Mouse (Mus musculus): ENCODE measurements around the gene Shisal2b. TPM values are rescaled to one million over a fixed set of nuclear protein-coding genes. Genes with fewer than 3 reads are reported as not detected.

Shisal2b gene
- polyA plus RNA-seq, 2 experiments: not detected

DNA sequence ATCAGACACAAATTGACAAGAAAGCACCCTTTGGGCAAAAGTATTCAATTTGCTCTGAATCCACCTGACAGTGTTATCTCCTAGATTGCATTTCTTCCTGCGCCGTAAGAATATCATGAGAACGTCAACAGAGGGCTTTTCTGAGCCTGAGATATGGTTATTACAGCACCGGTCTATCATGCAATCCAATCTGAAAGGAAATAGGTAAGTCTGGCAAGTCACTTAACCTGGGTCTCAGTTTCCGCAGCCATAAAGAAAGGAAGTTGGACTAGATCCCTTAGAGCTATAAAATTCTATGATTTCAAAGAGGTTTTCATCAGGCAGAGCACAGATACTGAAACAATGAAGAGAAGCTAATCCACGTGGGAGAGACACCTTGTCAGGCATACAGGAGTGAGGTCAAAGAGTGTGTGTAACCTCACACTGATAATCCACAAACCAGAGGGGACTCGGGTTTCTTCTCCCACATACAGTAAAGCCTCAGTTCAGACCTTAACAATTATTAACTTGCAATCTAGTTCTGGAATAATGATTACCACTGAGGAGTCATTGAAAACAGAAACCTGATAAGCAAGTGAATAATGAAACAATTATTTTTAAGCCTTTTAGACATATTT lies 64.0 kb downstream of the Shisal2b start:
- no peaks in the 10 kb centered on the region for H3K27me3 ChIP-seq (ENCODE audit: control insufficient read depth, insufficient read depth, low read length)
- ATAC-seq (ENCODE audit: insufficient read depth) (no peak), DNase-seq (ENCODE audit: low read depth in 3 of 3, low spot score in 3 of 3) (no peak)
- no peak overlapping the region for H3K4me3 ChIP-seq (ENCODE audit: insufficient read depth in 1 of 2, low read depth in 2 of 2, low read length in 2 of 2)
- no peaks in the 10 kb centered on the region; the same call in 1 of the 2 replicates for H3K36me3 ChIP-seq (replicated peaks; ENCODE audit: control insufficient read depth, insufficient read depth, low read depth)
- H3K4me2 ChIP-seq (ENCODE audit: low read depth): no peak overlapping the region
- peaks cover 0 to 2% of the 10 kb centered on the region in 2 experiments; a peak in 1 of 4 replicates for H3K4me1 ChIP-seq (replicated peaks; ENCODE audit: control insufficient read depth in 2 of 2, insufficient read depth in 2 of 2, low read length in 1 of 2)
- H3K27ac ChIP-seq: no peak overlapping the region
- H3K9me3 ChIP-seq (ENCODE audit: control insufficient read depth, low read length): no peaks in the 10 kb centered on the region
- H3K9ac ChIP-seq (replicated peaks): no peak overlapping the region
- WGBS (ENCODE audit: insufficient replicate concordance): 72% methylated on average over 7 of the region's 7 CpGs
- TF ChIP-seq EP300 (IDR thresholded peaks at IDR 0.05; ENCODE audit: low read depth): no peak
- no peak for TF ChIP-seq CTCF (IDR thresholded peaks at IDR 0.05; ENCODE audit: low read depth)

- Histone ChIP-seq H3K4me1 (replicated peaks; ENCODE audit: control insufficient read depth in 2 of 2, insufficient read depth in 2 of 2, low read length in 1 of 2) (peaks cover 0 to 2% of the 10 kb centered on the region in 2 experiments; a peak in 1 of 4 replicates), H3K9me3 (ENCODE audit: control insufficient read depth, low read length) (no peaks in the 10 kb centered on the region), H3K36me3 (replicated peaks; ENCODE audit: control insufficient read depth, insufficient read depth, low read depth) (no peaks in the 10 kb centered on the region; the same call in 1 of the 2 replicates), H3K9ac (replicated peaks) (no peak overlapping the region), H3K27ac (no peak overlapping the region), H3K4me3 (ENCODE audit: insufficient read depth in 1 of 2, low read depth in 2 of 2, low read length in 2 of 2) (no peak overlapping the region), H3K27me3 (ENCODE audit: control insufficient read depth, insufficient read depth, low read length) (no peaks in the 10 kb centered on the region), H3K4me2 (ENCODE audit: low read depth) (no peak overlapping the region)
- DNase-seq (ENCODE audit: low read depth in 3 of 3, low spot score in 3 of 3): no peak
- ATAC-seq (ENCODE audit: insufficient read depth): no peak
- TF ChIP-seq EP300 (IDR thresholded peaks at IDR 0.05; ENCODE audit: low read depth) (no peak), CTCF (IDR thresholded peaks at IDR 0.05; ENCODE audit: low read depth) (no peak)
- WGBS (ENCODE audit: insufficient replicate concordance): 73% methylated on average over 8 of the region's 8 CpGs
Observed at GRCm38 (mm10) chr13:104799067-104799466, 64.6 kb downstream of the Shisal2b start.

Other genes starting within 250 kb of the Shisal2b start
- 6.0 and 7.3 TPM in 2 replicates for gene Srek1ip1, start 71.4 kb downstream of the Shisal2b start, polyA plus RNA-seq (2012; rRNA removed)
- 8.0 and 8.1 TPM in 2 replicates for gene Srek1ip1, start 71.4 kb downstream of the Shisal2b start, polyA plus RNA-seq (2014; fragmentation: Nextera tagmentation; extraction: Ambion mirVana)
- gene Cwc27, start 46.8 kb downstream of the Shisal2b start, polyA plus RNA-seq (2012; rRNA removed): 2.8 and 4.9 TPM in 2 replicates
- gene Cwc27, start 46.8 kb downstream of the Shisal2b start, polyA plus RNA-seq (2014; fragmentation: Nextera tagmentation; extraction: Ambion mirVana): 7.2 and 7.8 TPM in 2 replicates
- 0.17 and 0.23 TPM in 2 replicates for gene Rgs7bp, start 191.0 kb upstream of the Shisal2b start, polyA plus RNA-seq (2012; rRNA removed)
- gene Rgs7bp, start 191.0 kb upstream of the Shisal2b start, polyA plus RNA-seq (2014; fragmentation: Nextera tagmentation; extraction: Ambion mirVana): 0.20 and 0.24 TPM in 2 replicates
- gene 4933425L06Rik, start 218.2 kb upstream of the Shisal2b start, polyA plus RNA-seq (2012; rRNA removed): not detected in 2 replicates
- not detected in 2 replicates for gene 4933425L06Rik, start 218.2 kb upstream of the Shisal2b start, polyA plus RNA-seq (2014; fragmentation: Nextera tagmentation; extraction: Ambion mirVana)

Measured in liver, embryonic 14.5 days (tissue).